Mouse (Mus musculus): Measurements from ENCODE around the gene Smco3.
"Not testable (repeated sequence)": the region's sequence is repeated elsewhere in the genome, so short reads cannot be mapped to it uniquely, and the experiment has no call there.

The Smco3 gene

DNA sequence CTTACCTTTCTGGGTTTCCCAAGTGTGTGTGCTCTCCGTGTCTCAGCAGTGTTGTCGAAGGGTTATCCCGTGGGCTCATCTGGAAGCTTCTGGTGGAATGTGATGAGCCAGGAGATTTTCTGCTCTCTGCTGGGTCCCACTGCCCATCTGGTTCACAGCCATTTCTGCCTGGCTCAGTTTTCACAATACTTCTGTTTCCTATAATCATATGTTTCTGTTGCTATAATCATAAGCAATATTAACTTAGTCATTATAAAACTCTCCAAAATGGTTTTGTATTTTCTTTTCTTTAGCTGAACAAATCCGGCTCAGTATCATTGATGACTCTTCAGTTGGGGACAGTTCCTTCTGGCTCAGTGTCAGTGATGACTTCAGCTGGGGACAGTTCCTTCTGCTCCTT, at the start of gene Smco3:
TSS of gene Smco3 (minus strand) at position 101 of the 400 bp plus-strand sequence.
- no peak for DNase-seq (ENCODE audit: low spot score)

DNA sequence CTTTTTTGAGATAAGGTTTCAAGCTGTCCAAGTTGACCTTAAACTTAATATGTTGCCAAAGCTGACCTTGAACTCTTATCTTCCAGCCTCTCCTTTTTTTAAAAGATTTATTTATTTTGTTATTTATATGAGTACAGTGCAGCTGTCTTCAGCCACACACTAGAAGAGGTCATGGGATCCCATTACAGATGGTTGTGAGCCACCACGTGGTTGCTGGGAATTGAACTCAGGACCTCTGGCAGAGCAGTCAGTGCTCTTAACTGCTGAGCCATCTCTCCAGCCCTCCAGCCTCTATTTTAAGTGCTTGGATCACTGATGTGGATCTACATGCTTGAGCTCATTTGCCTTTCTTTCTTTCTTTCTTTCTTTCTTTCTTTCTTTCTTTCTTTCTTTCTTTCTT, 49.5 kb upstream of the Smco3 start:
- not testable (repeated sequence) for DNase-seq (ENCODE audit: low spot score)

DNA sequence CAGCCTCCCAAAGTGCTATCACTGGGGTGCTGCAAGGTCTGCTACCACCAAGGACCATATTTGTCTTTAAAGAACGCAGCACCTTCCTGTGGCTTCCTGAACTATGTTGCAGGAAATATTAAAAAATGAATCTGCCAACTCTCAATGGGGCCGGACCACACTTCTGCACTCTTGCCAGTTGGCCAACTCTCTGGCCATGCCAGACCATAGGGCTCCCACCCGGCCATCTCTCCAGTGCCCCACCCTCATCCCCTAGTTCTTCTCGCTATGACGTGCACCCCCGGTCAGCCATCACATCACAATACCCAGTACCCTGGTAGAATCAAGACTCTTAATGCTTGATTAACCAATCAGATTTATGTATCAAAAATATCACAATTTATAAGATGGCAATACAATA, 48.7 kb upstream of the Smco3 start:
- DNase-seq (ENCODE audit: low spot score) = no peak

DNA sequence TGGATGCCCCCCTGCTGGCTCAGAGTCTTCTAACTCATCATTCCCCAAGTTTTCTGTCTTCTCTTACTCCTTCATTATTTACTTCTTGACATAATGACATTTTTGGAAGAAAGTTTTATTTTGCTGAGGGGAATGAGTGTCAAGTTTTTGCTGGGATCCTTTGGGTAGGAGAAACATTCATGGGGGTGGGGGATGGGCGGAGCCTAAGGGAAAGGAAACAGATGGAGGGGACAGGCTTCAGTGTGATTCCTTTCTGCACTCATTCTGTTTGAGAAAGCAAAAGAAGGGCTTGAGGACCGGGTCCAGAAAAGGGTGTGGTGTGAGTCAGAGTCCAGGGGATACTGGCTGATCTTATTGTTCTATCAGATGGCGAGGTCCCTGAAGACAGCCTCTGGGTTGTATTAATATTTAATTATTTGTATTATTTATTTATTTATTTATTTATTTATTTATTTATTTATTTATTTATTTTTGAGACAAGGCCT, 48.2 kb upstream of the Smco3 start:
- DNase-seq (ENCODE audit: low spot score) = no peak

DNA sequence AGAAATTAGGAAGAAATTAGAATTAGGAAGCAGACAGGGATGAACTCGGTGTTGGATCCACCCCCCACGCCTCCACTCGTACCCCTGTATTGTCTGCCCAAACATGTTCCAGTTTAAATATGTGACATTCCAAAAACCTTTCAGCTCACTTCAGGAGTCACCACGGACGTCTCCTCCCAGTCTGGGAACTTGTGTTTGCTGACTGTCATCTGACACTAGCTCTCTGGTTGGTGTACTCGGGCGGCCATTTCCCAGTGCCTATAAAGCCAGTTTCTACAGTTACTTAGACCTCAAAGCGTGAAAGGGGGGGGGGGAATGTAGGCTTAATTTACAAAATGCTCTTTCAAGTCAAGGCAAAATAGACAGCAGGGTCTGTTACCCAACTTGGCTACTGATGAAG, 46.4 kb upstream of the Smco3 start:
- no peak for DNase-seq (ENCODE audit: low spot score)

DNA sequence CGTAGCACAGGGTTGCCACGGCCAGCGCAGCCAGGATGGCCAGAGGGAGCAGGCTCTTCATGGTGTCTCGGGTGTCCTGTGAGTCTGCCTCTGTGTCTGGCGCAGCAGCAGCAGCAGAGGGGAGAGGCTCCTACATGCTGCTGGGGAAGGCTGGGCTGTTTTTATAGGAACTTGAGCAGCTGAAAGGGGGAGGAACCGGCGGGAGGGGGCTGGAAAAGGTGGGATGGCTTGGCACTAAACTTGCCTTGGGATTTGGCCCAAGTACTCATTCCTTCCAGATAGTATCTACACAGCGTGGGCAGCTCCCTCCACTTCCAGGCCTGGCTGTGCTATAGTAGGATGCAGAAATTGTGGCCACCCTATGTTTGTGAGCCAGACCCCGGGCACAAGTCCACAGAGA, 40.4 kb upstream of the Smco3 start, which contains the start of gene Mgp:
TSS of gene Mgp (minus strand) at position 154 of the 400 bp plus-strand sequence.
- DNase-seq (ENCODE audit: low spot score) = peak; percentile 42

DNA sequence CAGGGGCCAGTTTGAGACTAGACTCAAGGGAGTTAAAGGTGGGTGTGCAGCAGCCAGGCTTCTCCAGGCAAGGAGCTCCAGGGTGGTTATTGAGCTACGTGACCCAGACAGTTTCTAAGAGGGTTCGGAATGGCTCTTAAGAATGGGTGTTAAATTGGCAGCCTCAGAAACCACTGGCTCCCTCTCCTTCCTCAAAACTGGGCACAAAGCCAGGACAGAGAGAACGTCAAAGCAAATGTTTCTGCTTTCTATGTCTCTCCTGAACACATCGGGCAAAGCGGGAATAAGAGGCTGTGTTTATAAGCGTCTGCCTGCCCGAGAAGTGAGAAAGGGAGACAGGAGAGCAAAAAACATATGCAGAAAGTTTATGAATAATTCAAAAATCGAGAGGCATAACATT, 39.3 kb upstream of the Smco3 start:
- DNase-seq (ENCODE audit: low spot score) = no peak

DNA sequence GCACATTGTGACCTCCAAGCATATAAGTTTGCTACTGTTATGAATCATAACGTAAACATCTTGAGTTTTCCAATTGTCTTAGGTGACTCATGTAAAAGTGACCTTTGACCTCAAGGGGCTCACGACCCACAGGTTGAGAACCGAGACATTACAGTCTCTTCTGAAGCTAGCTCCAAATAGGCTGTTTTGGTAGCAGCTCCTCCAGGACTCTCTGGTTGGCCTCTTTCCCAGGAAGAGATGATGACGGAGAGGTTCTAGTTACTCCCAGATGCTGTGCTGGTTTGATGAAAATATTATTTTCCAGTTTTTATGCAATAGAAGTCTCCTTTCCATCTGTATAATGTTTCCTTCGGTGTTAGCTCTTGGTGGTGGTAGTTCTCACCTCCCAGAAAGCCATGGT, 33.7 kb upstream of the Smco3 start:
- no peak for DNase-seq (ENCODE audit: low spot score)

DNA sequence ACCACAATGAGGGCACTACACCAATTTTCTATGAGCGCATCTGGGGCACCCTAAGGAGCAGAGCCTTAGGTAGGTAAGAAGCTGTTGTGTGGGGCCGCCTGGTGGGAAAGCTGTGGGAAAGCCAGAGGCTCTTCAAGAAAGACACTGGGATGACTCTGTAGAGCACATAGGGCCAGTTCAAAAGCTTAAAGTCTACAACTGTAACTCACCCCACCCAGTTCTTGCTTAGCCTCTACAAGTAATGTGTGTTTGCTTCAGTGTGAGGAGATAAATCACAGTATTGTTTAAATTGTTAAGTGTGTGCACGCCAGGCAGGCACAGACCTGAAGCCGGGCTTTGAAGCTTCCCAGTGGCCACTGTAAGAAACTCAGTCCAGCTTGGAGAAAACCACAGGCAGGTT, 30.9 kb upstream of the Smco3 start:
- DNase-seq (ENCODE audit: low spot score) = no peak

DNA sequence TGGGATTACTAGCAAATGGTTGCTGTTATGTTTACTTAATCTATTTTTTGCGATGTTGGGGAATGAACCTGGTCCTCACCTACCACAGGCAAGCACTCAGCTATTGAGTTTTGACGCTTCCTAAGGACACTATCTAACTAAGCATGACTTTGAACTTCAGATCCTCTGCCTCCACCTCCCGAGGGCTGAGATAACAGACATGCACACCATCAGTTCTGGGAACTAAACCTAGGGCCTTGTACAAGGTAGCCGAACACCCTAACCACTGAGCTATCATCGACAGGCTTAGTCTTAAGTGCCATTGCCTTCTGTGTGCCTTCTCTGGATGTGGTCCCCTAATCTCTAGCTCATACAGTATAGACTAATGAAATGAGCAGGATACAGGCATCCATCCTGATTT, 30.1 kb upstream of the Smco3 start:
- DNase-seq (ENCODE audit: low spot score) = no peak

DNA sequence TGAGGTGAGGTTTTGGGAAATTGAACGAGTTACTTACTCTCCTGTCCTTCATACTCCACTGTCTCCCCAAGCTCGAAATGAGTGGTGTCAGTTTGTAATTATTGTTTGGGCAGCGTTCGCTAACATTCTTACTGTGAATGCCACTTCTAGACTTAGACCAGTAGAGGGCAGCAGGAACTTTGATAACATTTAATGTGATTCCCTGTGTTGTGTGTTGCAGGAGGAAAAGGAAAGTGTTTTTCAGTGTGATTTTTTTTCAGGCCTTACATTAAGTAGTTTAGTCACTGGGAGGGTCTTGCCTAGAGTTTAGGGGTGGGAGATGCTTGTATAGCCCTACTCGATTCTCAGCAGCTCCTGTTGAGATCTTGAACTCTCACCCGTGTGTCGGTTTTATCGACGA, 25.8 kb upstream of the Smco3 start:
- DNase-seq (ENCODE audit: low spot score) = peak; percentile 88

DNA sequence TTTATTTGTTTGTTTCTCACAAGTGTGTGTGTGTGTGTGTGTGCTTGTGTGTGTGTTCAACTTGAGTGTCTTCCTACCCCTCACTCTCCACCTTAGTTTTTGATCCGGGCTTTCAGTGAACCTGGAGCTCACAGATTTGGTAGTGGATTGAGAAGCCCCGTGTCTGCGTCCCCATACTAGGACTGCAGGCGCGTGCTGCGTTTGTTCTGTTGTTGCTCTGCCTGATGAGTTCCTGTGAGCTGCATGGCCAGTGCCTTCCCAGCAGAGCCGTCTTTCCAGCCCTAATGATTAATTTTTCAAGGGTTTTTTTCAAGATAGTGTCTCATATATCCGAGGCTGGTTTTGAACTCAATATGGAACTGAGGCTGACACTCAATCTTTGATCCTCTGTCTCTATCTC, 23.2 kb upstream of the Smco3 start:
- no peak for DNase-seq (ENCODE audit: low spot score)

DNA sequence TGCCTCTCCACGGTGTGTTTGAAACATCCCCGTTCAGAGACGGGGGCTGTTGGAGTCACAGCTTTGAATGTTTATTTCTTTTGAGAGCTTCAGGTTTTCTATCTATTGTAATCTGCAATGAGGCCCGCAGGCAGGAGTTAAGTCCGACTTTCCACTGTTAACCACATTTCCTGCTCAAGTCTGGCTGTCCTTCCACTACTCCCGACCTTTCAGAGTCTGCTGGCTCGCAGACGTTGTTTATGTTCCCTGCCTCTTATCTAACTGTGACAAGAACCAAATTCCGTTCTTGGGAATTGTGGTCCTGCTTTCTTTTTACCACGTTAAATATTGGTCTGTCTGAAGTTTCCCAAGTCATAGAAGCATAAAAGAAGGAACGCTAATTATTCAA, 22.6 kb upstream of the Smco3 start:
- DNase-seq (ENCODE audit: low spot score) = no peak

DNA sequence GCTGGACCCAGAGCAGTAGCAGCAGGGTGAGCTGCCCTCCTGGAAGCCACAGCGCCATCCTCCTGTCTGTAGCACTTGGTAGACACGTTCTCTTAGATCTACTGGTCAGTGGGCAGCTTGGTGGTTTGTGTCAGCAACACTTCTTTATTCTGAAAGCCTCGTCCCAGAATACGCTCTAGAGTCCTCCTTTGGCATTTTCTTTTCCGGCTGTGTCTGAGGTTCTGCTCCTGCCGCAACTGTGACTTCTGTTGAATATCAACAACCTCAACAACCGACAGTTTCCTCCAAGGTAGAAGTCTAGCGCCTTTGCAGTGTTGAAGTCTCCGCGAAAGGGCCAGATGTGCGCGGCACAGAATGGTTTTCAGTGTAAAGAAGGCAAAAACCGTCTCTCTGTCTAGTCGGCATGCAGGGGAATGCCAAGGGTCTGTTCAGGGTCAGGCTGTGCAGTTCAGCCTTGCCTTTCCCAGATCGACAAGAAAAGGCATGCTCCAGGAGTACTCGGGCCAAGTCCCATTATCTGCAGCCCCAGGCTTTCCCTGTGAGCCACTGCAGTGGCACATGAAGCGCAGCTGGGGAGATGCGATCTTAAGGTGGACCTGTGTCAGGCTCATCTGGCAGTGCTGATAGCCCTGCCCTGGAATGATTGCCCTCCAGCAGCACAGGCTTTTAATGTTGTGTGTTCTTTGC, 22.1 kb upstream of the Smco3 start, which contains the start of gene Art4:
TSS of gene Art4 (minus strand) at position 548 of the 687 bp plus-strand sequence.
- DNase-seq (ENCODE audit: low spot score) = peak; percentile 37

DNA sequence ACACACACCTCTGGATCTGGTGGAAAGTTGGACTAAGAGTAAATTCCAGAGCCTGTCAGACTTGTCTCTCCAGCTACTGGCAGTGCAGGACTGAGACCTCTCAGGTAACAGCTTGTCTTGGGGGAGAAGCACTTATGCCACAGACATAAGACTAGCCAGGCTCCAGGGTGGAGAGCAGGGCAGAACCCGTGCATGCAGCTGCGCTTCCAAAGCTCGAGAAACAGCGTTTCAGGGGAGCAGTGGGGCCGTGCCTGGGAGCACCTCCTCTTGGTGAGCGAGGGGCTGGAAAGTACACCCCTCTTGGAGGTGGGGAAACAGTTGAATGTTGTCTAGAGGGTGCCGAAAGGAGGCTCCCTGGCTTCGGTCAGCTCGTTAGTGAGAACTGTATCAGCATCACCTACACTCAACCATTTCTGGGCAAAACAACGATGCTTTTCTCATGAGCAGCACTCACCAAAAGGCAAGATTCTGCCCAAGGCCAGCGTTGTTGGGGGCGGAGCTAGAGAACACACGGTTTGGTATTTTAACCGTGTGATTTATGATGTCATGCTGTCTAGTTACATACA, 20.9 kb upstream of the Smco3 start:
- DNase-seq (ENCODE audit: low spot score) = peak; percentile 47

DNA sequence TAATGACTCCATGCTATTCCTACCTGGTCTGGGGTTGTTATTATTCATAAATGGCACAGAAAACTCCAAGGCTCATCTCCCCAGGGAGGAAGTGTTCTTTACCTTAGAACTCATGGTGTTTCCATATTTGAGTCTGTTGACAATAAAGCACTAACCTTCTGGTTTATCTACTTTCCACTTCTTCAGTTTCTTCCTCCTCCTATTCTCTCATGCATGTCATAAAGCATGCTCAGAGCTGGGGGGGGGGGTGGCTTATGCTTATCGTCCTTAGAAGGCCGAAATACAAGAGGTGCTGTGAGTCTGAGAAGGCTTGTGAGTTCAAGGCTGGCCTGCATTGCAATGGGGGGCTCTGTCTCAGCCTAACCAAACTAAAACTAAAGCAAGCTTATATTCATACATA, 19.9 kb upstream of the Smco3 start:
- DNase-seq (ENCODE audit: low spot score) = no peak

DNA sequence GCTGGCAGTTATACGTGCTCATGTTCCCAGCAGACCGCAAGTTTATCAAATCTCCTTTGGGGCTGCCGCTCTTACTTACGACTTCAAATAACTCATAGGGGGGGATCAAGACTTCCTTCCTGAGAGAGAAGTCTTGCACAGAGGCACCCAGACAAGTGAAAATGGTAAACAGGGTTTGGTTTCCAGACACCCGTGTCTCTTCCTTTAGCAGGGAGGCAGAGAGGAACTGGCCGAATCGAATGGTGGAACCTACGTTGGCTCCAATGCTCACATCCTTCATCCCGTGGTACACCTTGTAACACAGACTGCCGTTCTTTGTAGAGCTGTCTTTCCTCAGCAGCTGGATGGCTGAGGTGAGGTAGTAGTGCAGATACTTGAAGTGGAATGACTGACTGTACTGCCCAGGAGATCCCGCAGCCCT, 19.1 kb upstream of the Smco3 start:
- DNase-seq (ENCODE audit: low spot score) = no peak

DNA sequence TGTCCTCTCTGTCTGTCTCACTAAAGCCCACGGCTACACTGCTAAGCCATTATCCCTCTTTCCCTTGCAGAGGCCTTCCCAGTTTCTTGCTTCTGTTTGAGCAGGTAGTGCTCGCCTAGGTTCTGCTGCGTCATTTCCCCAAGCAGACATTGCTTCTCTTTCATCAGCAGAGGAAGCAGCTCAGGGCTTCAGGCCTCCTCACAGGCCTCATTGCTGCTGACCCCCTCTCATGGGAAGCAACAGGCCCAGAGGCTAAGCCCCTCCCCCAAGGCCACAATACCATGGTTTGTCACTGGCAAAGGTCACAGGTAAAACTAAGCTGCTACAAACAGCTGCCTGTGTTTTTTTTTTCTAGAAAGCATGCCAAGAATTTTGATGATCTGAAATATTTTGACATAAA, 17.5 kb upstream of the Smco3 start:
- DNase-seq (ENCODE audit: low spot score) = peak; percentile 53

DNA sequence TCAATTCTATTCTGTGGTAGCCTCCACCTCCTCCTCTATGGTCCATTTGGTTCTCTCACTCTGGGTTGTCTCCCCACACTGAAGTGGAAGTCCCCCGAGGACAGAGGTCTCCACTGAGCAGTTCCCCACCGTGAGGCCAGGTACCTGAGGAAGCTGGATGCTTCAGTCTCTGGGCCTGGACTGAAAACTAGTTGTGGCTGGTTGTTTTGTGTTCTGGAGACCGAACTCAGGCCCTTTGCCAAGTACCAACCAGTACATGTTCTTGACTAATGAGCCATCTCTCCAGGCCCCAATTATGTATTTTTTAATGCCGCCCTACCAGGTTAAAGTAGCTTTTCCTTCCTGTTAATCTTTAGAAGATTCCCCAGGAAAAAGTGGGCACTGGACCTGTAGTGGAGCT, 17.1 kb upstream of the Smco3 start:
- DNase-seq (ENCODE audit: low spot score) = no peak

DNA sequence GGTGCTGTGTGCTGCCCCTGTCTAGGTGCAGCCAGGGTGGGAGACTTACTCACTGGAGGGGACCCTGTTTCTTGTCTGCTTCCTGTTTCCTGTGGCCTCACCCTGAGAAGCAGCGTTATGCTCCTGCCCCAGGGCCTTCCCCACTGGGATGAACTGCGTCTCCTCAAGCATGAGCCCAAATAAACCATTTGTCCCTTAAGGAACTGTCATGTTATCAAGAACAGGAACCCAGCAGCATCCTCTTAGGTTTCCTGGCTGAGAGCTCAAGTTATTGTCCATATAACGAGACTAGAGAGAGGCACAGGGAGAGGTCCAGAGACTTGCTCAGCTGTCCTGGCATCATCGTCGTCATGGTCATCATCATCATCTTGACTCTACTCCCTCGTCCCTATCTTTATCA, 15.0 kb upstream of the Smco3 start:
- DNase-seq (ENCODE audit: low spot score) = no peak

DNA sequence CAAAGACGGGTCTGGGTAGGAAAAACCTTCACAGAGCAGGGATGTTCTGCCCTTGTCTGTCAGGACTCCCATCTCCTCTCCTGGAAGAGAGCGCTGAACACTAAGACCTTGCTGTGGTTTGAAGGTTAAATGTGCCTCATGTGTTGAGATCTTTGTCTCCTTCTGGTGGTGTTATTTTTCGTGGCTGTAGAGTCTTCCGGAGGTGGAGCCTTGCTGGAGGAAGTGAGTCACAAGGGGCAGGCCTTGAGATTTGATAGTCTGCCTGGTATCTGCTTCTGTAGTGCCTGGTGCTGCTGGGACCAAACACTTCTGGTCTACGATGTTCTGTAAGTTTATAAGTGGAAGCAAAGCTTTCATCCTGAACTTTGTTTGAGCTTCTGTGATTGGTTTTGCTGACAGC, 13.7 kb upstream of the Smco3 start:
- DNase-seq (ENCODE audit: low spot score) = no peak

DNA sequence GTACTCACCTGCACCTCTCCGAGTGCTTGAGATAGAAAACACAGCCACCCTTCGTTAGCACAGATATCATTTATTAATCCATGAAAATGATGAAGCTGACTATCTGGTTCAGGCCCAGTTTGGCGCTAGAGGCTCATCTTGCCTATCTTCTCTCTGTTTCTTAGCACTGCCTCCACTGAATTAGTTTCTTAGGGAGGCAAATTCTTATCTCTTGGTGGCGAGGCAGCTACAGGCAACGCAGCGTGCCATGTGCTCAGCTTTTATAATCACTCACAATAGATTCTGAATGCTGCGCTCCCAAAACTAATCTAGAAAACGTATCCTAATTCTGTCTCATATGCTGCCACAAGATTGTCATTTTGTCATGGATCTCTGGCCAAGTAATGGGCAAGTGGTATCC, 13.1 kb upstream of the Smco3 start:
- DNase-seq (ENCODE audit: low spot score) = no peak

DNA sequence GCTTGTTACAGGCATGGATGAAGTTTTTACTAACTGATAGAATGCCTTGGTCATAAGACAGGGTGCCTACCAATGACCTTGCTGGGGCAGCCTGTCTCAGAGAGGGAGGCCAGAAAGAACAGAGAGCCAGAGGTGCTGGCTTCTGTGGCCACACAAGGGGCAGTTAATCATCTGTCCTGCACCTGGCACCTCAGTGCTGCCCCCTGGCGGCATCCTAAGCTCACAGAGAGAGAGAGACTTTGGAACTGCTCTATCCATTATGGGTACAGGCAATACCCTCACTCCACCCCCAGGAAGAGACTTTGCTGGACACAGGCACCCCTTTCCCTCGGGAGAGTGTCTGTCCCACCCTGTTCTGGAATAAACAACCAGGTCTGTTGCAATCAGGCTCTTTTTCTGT, 12.5 kb upstream of the Smco3 start:
- DNase-seq (ENCODE audit: low spot score) = peak; percentile 58

DNA sequence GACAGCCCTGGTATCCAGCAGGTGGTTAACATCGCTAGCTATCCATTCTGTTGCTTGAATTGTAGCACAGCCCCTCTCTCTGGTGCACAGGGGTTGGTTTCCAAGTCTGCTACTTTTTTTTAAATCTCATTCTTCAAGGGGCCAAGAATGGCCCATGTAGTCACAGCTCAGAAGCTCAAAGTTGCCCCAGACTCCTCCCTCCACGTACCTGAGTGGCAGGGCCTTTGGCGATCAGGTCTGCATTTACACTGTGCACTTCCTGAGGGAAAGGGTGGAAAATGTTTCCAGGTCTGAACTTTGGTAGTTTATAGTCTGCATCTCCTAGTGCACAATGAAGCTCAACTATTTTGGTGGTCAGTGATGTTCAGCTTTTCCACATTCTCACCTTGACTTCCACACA, 12.0 kb upstream of the Smco3 start:
- no peak for DNase-seq (ENCODE audit: low spot score)

Data from embryo, embryonic 10.5 days (tissue).